Mouse (Mus musculus) left cerebral cortex, adult 6 months (tissue): ENCODE data around the gene Tma7. TPM values are rescaled to one million over a fixed set of nuclear protein-coding genes. Genes with fewer than 3 reads are reported as not detected.

Source experiments
- long read RNA-seq, 2 experiments: library from polyadenylated mRNA; unstranded; transcript quantifications; one replicate each; pipeline ENCODE4 v2.0.0; 2019 to 2020
- polyA plus RNA-seq: library from polyadenylated mRNA; unstranded; fragments of <200 nt; fragmentation: Nextera tagmentation; gene quantifications from 2 replicates; pipeline ENCODE4 v1.2.3, GENCODE M21; 2021

Tma7 gene
- polyA plus RNA-seq: 716 and 866 TPM in 2 replicates
- long read RNA-seq, experiment 1, transcript Tma7-201 (4 exons, 944 nt): major isoform, 33 of 33 reads
- long read RNA-seq, experiment 1, partial matches to known transcripts: 0 of 33 reads
- long read RNA-seq, experiment 1, other reads (novel, unspliced or antisense): 0 of 33 reads
- long read RNA-seq, experiment 2, transcript Tma7-201 (4 exons, 944 nt): major isoform, 342 of 385 reads
- long read RNA-seq, experiment 2, transcript Tma7-204 (3 exons, 380 nt): minor isoform, 13 of 385 reads
- long read RNA-seq, experiment 2, partial matches to known transcripts: 23 of 385 reads
- long read RNA-seq, experiment 2, other reads (novel, unspliced or antisense): 7 of 385 reads

GRCm38 (mm10) chr9:109082124-109082800 is at the start of gene Tma7, which contains the start of gene Ccdc51:
Gene Tma7 (minus strand): TSS chr9:109082587.
Gene Ccdc51 (plus strand): TSS chr9:109082493.

DNA sequence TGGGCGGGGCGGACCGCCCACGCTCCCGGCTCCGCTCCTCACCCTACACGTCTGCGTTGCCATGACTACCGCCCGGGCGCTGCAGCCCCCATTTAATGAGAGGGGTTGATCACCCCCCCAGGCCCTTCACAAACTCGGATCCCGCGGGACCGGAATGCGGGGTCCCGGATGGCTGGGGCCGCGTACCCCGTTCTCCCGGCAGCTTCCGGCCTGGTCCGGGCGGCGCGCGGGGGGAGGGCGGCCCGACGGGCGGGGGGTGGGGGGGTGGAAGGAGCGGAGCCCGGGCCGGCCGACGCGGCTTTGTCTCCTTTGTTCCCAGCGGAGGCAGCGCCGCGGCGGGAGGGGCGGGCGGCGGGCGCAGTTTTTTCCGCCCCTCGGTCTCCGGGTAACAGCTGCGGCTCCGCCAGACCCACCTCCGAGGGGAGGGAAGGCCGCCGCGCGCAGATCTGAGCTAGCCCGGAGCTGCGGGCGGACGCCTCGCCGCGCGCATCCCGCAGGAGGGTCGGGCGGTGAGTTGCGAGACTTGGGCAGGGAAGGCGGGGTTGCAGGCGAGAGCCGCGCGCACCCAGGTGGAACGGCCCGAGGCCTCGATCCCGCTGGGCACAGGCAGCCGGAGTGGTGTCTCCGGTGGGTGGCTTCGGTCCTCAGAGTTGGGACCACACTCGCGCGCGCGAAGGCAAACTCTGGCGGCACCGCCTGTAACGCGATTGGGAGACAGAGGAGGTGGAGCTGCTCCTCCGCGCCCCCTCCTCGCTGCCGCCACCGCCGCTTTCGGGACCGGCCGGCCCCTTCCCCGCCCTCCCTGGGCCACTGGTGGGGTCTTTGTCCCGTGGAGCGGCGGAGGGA is 13.0 kb upstream of the Tma7 start, which contains the start of gene Plxnb1:
Gene Plxnb1, plus strand, starts transcription at position 253 of the 846 bp plus-strand sequence.

GRCm38 (mm10) chr9:109073661-109074573 is 8.5 kb downstream of the Tma7 start, which contains the start of gene Atrip:
Gene Atrip (minus strand): TSS chr9:109074124.

DNA sequence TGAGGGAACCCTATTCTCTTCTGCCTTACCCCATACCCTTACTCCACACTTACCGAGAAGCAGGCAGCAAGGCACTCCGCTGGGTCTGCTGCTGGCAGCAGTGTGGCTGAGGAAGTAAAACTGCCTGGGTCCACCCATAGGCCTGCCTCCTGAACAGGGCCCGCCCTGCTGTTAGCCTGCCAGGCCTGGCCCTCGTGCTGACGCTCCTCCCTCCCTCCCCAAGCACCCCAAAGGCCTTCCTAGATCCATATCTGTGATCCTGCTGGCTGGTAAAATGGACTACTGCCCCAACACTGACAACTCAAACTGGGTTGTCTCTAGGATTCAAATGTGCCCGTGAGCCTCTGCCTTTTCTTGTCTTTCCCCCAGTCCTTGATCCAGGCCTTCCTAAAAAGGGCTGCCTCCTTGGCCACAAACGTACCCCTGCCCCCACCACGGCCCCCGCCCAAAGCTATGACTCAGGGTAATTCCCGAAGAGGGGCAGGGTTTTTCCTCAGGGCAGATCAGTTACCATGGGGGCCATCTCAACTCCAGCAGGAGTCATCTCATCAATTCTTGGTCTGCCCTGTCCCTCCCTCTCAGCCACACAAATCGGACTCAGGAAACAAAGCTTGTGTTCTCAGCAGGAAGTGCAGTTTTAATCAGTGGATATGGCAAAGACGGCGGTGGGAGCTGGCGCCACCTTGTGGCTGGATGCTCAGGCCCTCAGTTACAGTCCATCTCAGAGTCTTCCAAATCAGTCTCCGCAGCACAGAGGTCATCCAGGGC is 23.1 kb downstream of the Tma7 start, which contains the start of gene Trex1:
Gene Trex1, minus strand, starts transcription at position 599 of the 768 bp plus-strand sequence.

GRCm38 (mm10) chr9:109038086-109038895 is 44.1 kb downstream of the Tma7 start, which contains the start of gene Shisa5:
Gene Shisa5 (plus strand): TSS chr9:109038565.

Other genes with a start within 250 kb of the Tma7 start
- gene Slc26a6, start 229.3 kb downstream of the Tma7 start, polyA plus RNA-seq: 5.9 and 8.2 TPM in 2 replicates
- gene Tmem89, start 168.0 kb downstream of the Tma7 start, polyA plus RNA-seq: 0.72 and 1.1 TPM in 2 replicates
- 529 and 727 TPM in 2 replicates for gene Uqcrc1, start 146.0 kb downstream of the Tma7 start, polyA plus RNA-seq
- gene Col7a1, start 129.0 kb downstream of the Tma7 start, polyA plus RNA-seq: 0.01 TPM in 1 of 2 replicates, not detected in the other
- not detected in 2 replicates for gene Ucn2, start 96.6 kb downstream of the Tma7 start, polyA plus RNA-seq
- gene Pfkfb4, start 90.8 kb downstream of the Tma7 start, polyA plus RNA-seq: 5.0 and 6.6 TPM in 2 replicates
- 144 and 161 TPM in 2 replicates for gene Shisa5, start 44.0 kb downstream of the Tma7 start, polyA plus RNA-seq
- gene Trex1, start 22.9 kb downstream of the Tma7 start, polyA plus RNA-seq: 10.1 and 12.5 TPM in 2 replicates
- 15.6 and 21.1 TPM in 2 replicates for gene Atrip, start 8.5 kb downstream of the Tma7 start, polyA plus RNA-seq
- gene Ccdc51, start 94 bp downstream of the Tma7 start, polyA plus RNA-seq: 4.0 and 5.0 TPM in 2 replicates
- gene Plxnb1, start 12.8 kb upstream of the Tma7 start, polyA plus RNA-seq: 11.7 and 15.9 TPM in 2 replicates
- not detected in 2 replicates for gene Fbxw21, start 79.5 kb upstream of the Tma7 start, polyA plus RNA-seq
- not detected in 2 replicates for gene Fbxw13, start 113.4 kb upstream of the Tma7 start, polyA plus RNA-seq
- gene Fbxw20, start 152.2 kb upstream of the Tma7 start, polyA plus RNA-seq: not detected in 2 replicates
- not detected in 2 replicates for gene Fbxw14, start 205.1 kb upstream of the Tma7 start, polyA plus RNA-seq